Mouse (Mus musculus): ENCODE results near the gene Rassf3.

GRCm38 (mm10) chr10:121368783-121369465, 107.2 kb downstream of the Rassf3 start:
- TF ChIP-seq CTCF (IDR thresholded peaks at IDR 0.05; ENCODE audit: low read depth) = no peak
- TF ChIP-seq EP300 (optimal IDR thresholded peaks at IDR 0.05) = no peak

All from stomach, postnatal 0 days (tissue).